Mouse (Mus musculus) CH12.LX (cell line): ENCODE results near the gene Ccdc194. TPM values are rescaled to one million over a fixed set of nuclear protein-coding genes. Genes with fewer than 3 reads are reported as not detected.
A peak's percentile ranks its signal among the peaks of the same experiment; 100 is the strongest.

Experiments used
- DNase-seq: peaks from one replicate; pipeline ENCODE4 v3.0.0-alpha.2; 2013; ENCODE audit errors: extremely low read depth
- H3K27ac ChIP-seq: 2 replicates; pipeline ENCODE4 v1.5.1; 2012; ENCODE audit warnings: low read depth, mild to moderate bottlenecking, control low read depth, moderate library complexity; ENCODE audit not compliant: insufficient read depth
- H3K27me3 ChIP-seq: replicated peaks from 2 replicates; pipeline ENCODE3; 2012; ENCODE audit warnings: inconsistent platforms
- H3K36me3 ChIP-seq, 2 experiments: replicated peaks in 1 of 2; 2 replicates each; pipeline versions ENCODE3 to v1.6.1; 2012; ENCODE audit warnings: inconsistent platforms in 1 of 2, low read length in 1 of 2, mild to moderate bottlenecking in 1 of 2, mixed read lengths in 1 of 2, moderate library complexity in 1 of 2; ENCODE audit not compliant: control insufficient read depth in 1 of 2, insufficient read depth in 1 of 2
- H3K4me1 ChIP-seq, 2 experiments: 2 replicates each; pipeline ENCODE4 v1.6.1; 2012; ENCODE audit warnings: inconsistent platforms in 1 of 2, moderate library complexity in 1 of 2; ENCODE audit not compliant: insufficient read depth in 2 of 2, control insufficient read depth in 1 of 2
- H3K4me2 ChIP-seq: 2 replicates; pipeline ENCODE4 v1.6.1; 2012; ENCODE audit warnings: low read depth, mild to moderate bottlenecking, control low read depth; ENCODE audit not compliant: poor library complexity, insufficient read depth, severe bottlenecking
- H3K4me3 ChIP-seq, 3 experiments: fragments of 150-350 bp in 1 of 3; sonication (generic) in 1 of 3; replicated peaks in 1 of 3; 2 replicates each; pipeline versions ENCODE3 to v1.5.1; 2011 to 2012; ENCODE audit warnings: low read depth in 2 of 3, low read length in 2 of 3, mild to moderate bottlenecking in 2 of 3, moderate library complexity in 2 of 3, control low read depth in 1 of 3, improper control_type of control experiment in 1 of 3, inconsistent platforms in 1 of 3, mixed read lengths in 1 of 3; ENCODE audit not compliant: poor library complexity in 1 of 3
- H3K79me2 ChIP-seq: replicated peaks from 2 replicates; pipeline ENCODE4 v1.6.1; 2012; ENCODE audit warnings: mild to moderate bottlenecking, moderate library complexity; ENCODE audit not compliant: control insufficient read depth, poor library complexity, insufficient read depth, severe bottlenecking; ENCODE audit errors: extremely low read depth
- H3K9ac ChIP-seq: 2 replicates; pipeline ENCODE4 v1.6.1; 2012; ENCODE audit warnings: low read depth, mild to moderate bottlenecking, control low read depth, moderate library complexity; ENCODE audit not compliant: insufficient read depth
- H3K9me3 ChIP-seq: replicated peaks from 2 replicates; pipeline ENCODE3; 2012; ENCODE audit warnings: low read length, inconsistent platforms, mixed read lengths
- CHD1 ChIP-seq: IDR thresholded peaks from 2 replicates; pipeline ENCODE4 v1.6.1; 2012; ENCODE audit warnings: low read depth, low read length, improper control_type of control experiment, inconsistent platforms
- CHD2 ChIP-seq: IDR thresholded peaks from 2 replicates; pipeline ENCODE4 v1.6.1; 2011; ENCODE audit warnings: low read length, improper control_type of control experiment
- CTCF ChIP-seq, 2 experiments: IDR thresholded peaks in 1 of 2; conservative IDR thresholded peaks in 1 of 2; 2 replicates each; pipeline ENCODE4 v1.5.1; 2011 to 2012; ENCODE audit warnings: low read depth in 2 of 2, low read length in 2 of 2, improper control_type of control experiment in 1 of 2, inconsistent platforms in 1 of 2, mild to moderate bottlenecking in 1 of 2, moderate library complexity in 1 of 2
- ELF1 ChIP-seq: IDR thresholded peaks from 2 replicates; pipeline ENCODE4 v1.6.1; 2014; ENCODE audit warnings: low read depth, mild to moderate bottlenecking, inconsistent platforms, low read length, improper control_type of control experiment
- ETS1 ChIP-seq: conservative IDR thresholded peaks from 2 replicates; pipeline ENCODE4 v1.6.1; 2012; ENCODE audit warnings: low read depth, mild to moderate bottlenecking, inconsistent platforms, low read length, improper control_type of control experiment, moderate library complexity
- JUN ChIP-seq: IDR thresholded peaks from 2 replicates; pipeline ENCODE4 v1.6.1; 2011; ENCODE audit warnings: low read depth, mild to moderate bottlenecking, low read length, improper control_type of control experiment, moderate library complexity; ENCODE audit not compliant: insufficient read depth
- JUND ChIP-seq: conservative IDR thresholded peaks from 2 replicates; pipeline ENCODE4 v1.6.1; 2011; ENCODE audit warnings: low read depth, low read length, improper control_type of control experiment
- KAT2A ChIP-seq: IDR thresholded peaks from 2 replicates; pipeline ENCODE4 v1.6.1; 2012; ENCODE audit warnings: low read length, improper control_type of control experiment, inconsistent platforms; ENCODE audit not compliant: insufficient replicate concordance
- MAFK ChIP-seq: IDR thresholded peaks from 2 replicates; pipeline ENCODE4 v1.6.1; 2011; ENCODE audit warnings: low read length, improper control_type of control experiment; ENCODE audit not compliant: insufficient replicate concordance
- MAX ChIP-seq: IDR thresholded peaks from 2 replicates; pipeline ENCODE4 v1.6.1; 2011; ENCODE audit warnings: low read length, improper control_type of control experiment
- MEF2A ChIP-seq: IDR thresholded peaks from 2 replicates; pipeline ENCODE4 v1.6.1; 2014; ENCODE audit warnings: low read depth, mild to moderate bottlenecking, inconsistent platforms, low read length, improper control_type of control experiment, borderline replicate concordance
- MXI1 ChIP-seq: IDR thresholded peaks from 2 replicates; pipeline ENCODE4 v1.6.1; 2011; ENCODE audit warnings: mild to moderate bottlenecking, low read depth, low read length, improper control_type of control experiment
- MYC ChIP-seq: IDR thresholded peaks from 2 replicates; pipeline ENCODE4 v1.6.1; 2011; ENCODE audit warnings: low read depth, mild to moderate bottlenecking, improper control_type of control experiment, low read length
- NRF1 ChIP-seq: IDR thresholded peaks from 2 replicates; pipeline ENCODE4 v1.6.1; 2014; ENCODE audit warnings: low read depth, mild to moderate bottlenecking, inconsistent platforms, low read length, improper control_type of control experiment, moderate library complexity
- POLR2AphosphoS2 ChIP-seq: IDR thresholded peaks from 2 replicates; pipeline ENCODE4 v1.6.1; 2011; ENCODE audit warnings: low read depth, low read length, improper control_type of control experiment
- RAD21 ChIP-seq: IDR thresholded peaks from 2 replicates; pipeline ENCODE4 v1.6.1; 2011; ENCODE audit warnings: low read depth, mild to moderate bottlenecking, low read length, improper control_type of control experiment, moderate library complexity
- RCOR1 ChIP-seq: conservative IDR thresholded peaks from 2 replicates; pipeline ENCODE4 v1.6.1; 2012; ENCODE audit warnings: low read depth, mild to moderate bottlenecking, inconsistent platforms, low read length, improper control_type of control experiment
- SMC3 ChIP-seq: IDR thresholded peaks from 2 replicates; pipeline ENCODE4 v1.6.1; 2011; ENCODE audit warnings: low read depth, low read length, improper control_type of control experiment
- UBTF ChIP-seq: IDR thresholded peaks from 2 replicates; pipeline ENCODE4 v1.6.1; 2012; ENCODE audit warnings: low read depth, mild to moderate bottlenecking, inconsistent platforms, low read length, improper control_type of control experiment, moderate library complexity
- USF1 ChIP-seq: IDR thresholded peaks from 2 replicates; pipeline ENCODE4 v1.6.1; 2014; ENCODE audit warnings: low read depth, mild to moderate bottlenecking, inconsistent platforms, low read length, improper control_type of control experiment
- ZC3H11A ChIP-seq: IDR thresholded peaks from 2 replicates; pipeline ENCODE4 v1.6.1; 2012; ENCODE audit warnings: low read depth, mild to moderate bottlenecking, inconsistent platforms, low read length, improper control_type of control experiment
- ZKSCAN1 ChIP-seq: IDR thresholded peaks from 2 replicates; pipeline ENCODE4 v1.6.1; 2012; ENCODE audit warnings: low read depth, inconsistent platforms, low read length, improper control_type of control experiment, borderline replicate concordance
- dilution Hi-C: fragments of 300-500 bp; cut with MboI; formaldehyde crosslinking; loops from 2 replicates; pipeline ENCODE4 v1.14.3; 2020; ENCODE audit warnings: low sequenced_read_pairs; ENCODE audit not compliant: extremely low pct_unique_long_range_greater_than_20kb, extremely low pct_ligation_motif_present
- in situ Hi-C: fragments of 300-500 bp; cut with MboI; formaldehyde crosslinking; loops from 3 replicates; pipeline ENCODE4 v1.14.3; 2019; ENCODE audit warnings: low sequenced_read_pairs, low pct_ligation_motif_present, low pct_unique_long_range_greater_than_20kb, mixed read lengths
- polyA plus RNA-seq: library from polyadenylated mRNA; unstranded; fragments of >175 nt; gene quantifications from 2 replicates; pipeline ENCODE4 v1.2.1, GENCODE M21; 2012; ENCODE audit warnings: low read depth; ENCODE audit not compliant: insufficient read length
- total RNA-seq, 2 experiments: library from RNA; depleted of rRNA; stranded (reverse); fragments of 300-350 nt in 1 of 2; fragments of >200 nt in 1 of 2; gene quantifications; 2 replicates each; pipeline ENCODE4 v1.2.3; 2012 to 2014

Gene Ccdc194
- total and polyA plus RNA-seq, 3 experiments = not detected

- DNase-seq = peak; percentile 46
- no peak overlapping the region for H3K27ac ChIP-seq
- H3K79me2 ChIP-seq = no peaks in the 10 kb centered on the region
- H3K9ac ChIP-seq = peak overlapping the region; percentile 30
- in situ Hi-C loops = no loop called here
- H3K4me1 ChIP-seq = peaks cover 8% of the 10 kb centered on the region in 2 experiments
- H3K27me3 ChIP-seq = no peaks in the 10 kb centered on the region
- dilution Hi-C loops = no loop called here
- H3K4me3 ChIP-seq = peak overlapping the region in 2 of 3 experiments; percentile 22 to 68
- H3K9me3 ChIP-seq = no peaks in the 10 kb centered on the region
- H3K4me2 ChIP-seq = peak overlapping the region; percentile 64
- TF ChIP-seq KAT2A = no peak
- TF ChIP-seq ZC3H11A = no peak
- TF ChIP-seq MEF2A = no peak
- TF ChIP-seq ELF1 = 0 out of 2 replicates have a peak, but pooled peaks have one; percentile 25
- TF ChIP-seq CHD1 = no peak
- TF ChIP-seq POLR2AphosphoS2 = no peak
- TF ChIP-seq ETS1 = no peak
- no peak for TF ChIP-seq NRF1
- TF ChIP-seq USF1 = no peak
- peak; percentile 9 for TF ChIP-seq RAD21
- peak; percentile 66 for TF ChIP-seq MXI1
- no peak for TF ChIP-seq JUN
- peak; percentile 18; the same call in 1 of the 2 replicates for TF ChIP-seq SMC3
- TF ChIP-seq CHD2 = no peak
- no peak for TF ChIP-seq MAFK
- peak; percentile 61 for TF ChIP-seq MAX
- TF ChIP-seq RCOR1 = no peak
- no peak for TF ChIP-seq UBTF
- TF ChIP-seq CTCF (conservative IDR thresholded peaks at IDR 0.05 in 1 of 2, IDR thresholded peaks at IDR 0.05 in 1 of 2; ENCODE audit: low read depth in 2 of 2, low read length in 2 of 2) = peak; percentile 45 to 67; a peak in 3 of 4 replicates
- TF ChIP-seq MYC = peak; percentile 74
- TF ChIP-seq JUND = no peak
- TF ChIP-seq ZKSCAN1 = no peak
- peaks cover 32 to 51% of the 10 kb centered on the region in 2 experiments for H3K36me3 ChIP-seq
Measured at GRCm38 (mm10) chr8:71477196-71477845, 48.2 kb downstream of the Ccdc194 start.
